Mouse (Mus musculus): Measurements from ENCODE around the gene Kalrn.

DNA sequence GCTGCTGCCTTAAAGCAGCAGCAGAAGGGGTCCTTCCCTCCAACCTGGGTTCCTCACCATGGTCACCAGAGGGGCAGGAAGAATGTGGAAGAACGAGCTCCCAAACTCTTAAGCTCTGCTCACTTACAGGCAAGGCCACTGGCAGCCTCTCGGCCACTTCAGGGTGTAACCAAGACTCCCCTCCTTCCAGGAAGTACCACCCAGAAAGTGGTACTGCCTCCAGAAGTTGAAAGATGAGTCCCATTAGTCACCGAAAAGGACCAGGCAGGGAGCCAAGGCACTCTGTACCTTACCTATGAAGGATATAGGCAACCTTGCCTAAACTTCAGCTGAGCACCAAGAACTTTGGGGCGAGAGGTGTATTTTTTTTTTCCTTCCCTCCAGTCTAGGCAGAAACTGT, 485.0 kb downstream of the Kalrn start:
- no peak for TF ChIP-seq TAL1 (IDR thresholded peaks at IDR 0.05; ENCODE audit: low read length)
- TF ChIP-seq GATA1 (IDR thresholded peaks at IDR 0.05; ENCODE audit: low read length) = no peak
